Mouse (Mus musculus) midbrain, embryonic 14.5 days (tissue): Measurements from ENCODE around the gene Smim5. TPM values are rescaled to one million over a fixed set of nuclear protein-coding genes. Genes with fewer than 3 reads are reported as not detected.
A peak's percentile ranks its signal among the peaks of the same experiment; 100 is the strongest.

Experiments used
- ATAC-seq: fragments of 200-750 bp; cut with Nextera tagmentation; 2 replicates; pipeline ENCODE4 v1.8.0; 2017; ENCODE audit warnings: moderate number of reproducible peaks, moderate library complexity; ENCODE audit not compliant: low FRiP score, low TSS enrichment
- DNase-seq: peaks from one replicate; pipeline ENCODE4 v3.0.0-alpha.2; 2015
- H3K27ac ChIP-seq: fragments of 300-500 bp; sonication (generic); replicated peaks from 2 replicates; pipeline ENCODE4 v1.5.1; 2014; ENCODE audit warnings: mild to moderate bottlenecking, low read depth, low read length, moderate library complexity
- H3K27me3 ChIP-seq: fragments of 300-500 bp; sonication (generic); 2 replicates; pipeline ENCODE4 v1.6.1; 2014; ENCODE audit warnings: low read length, control low read depth, mixed read lengths; ENCODE audit not compliant: control insufficient read depth, insufficient read depth
- H3K36me3 ChIP-seq: fragments of 300-500 bp; sonication (generic); 2 replicates; pipeline ENCODE4 v1.6.1; 2014; ENCODE audit warnings: low read length, control low read depth; ENCODE audit not compliant: control insufficient read depth, insufficient read depth
- H3K4me1 ChIP-seq: fragments of 300-500 bp; sonication (generic); 2 replicates; pipeline ENCODE4 v1.6.1; 2014; ENCODE audit warnings: mild to moderate bottlenecking, antibody characterized with exemption, low read length, control low read depth; ENCODE audit not compliant: control insufficient read depth, insufficient read depth
- H3K4me2 ChIP-seq: fragments of 300-500 bp; sonication (generic); 2 replicates; pipeline ENCODE4 v1.6.1; 2014; ENCODE audit warnings: mild to moderate bottlenecking, low read length, moderate library complexity
- H3K4me3 ChIP-seq: fragments of 300-500 bp; sonication (generic); replicated peaks from 2 replicates; pipeline ENCODE4 v1.5.1; 2014; ENCODE audit warnings: low read depth, low read length
- H3K9ac ChIP-seq: fragments of 300-500 bp; sonication (generic); replicated peaks from 2 replicates; pipeline ENCODE4 v1.6.1; 2014; ENCODE audit warnings: mild to moderate bottlenecking, low read length, moderate library complexity
- H3K9me3 ChIP-seq: fragments of 300-500 bp; sonication (generic); 2 replicates; pipeline ENCODE4 v1.6.1; 2016; ENCODE audit warnings: low read length, control low read depth, mixed read lengths; ENCODE audit not compliant: control insufficient read depth
- WGBS: fragments of 180-500 bp; shearing (Covaris S2); extraction: QIAGEN DNeasy Blood & Tissue Kit; methylation state at CpG from one replicate; pipeline ENCODE4 v1.1.7; 2014; 5-methylcytosine and 5-hydroxymethylcytosine counted together
- polyA plus RNA-seq: library from polyadenylated mRNA; unstranded; fragments of >200 nt; fragmentation: Nextera tagmentation; extraction: Ambion mirVana; gene quantifications from 2 replicates; pipeline ENCODE4 v1.2.1, GENCODE M21; 2014

Gene Smim5
- polyA plus RNA-seq, 1 experiment from 2014 or later, result 1.1 TPM

DNA sequence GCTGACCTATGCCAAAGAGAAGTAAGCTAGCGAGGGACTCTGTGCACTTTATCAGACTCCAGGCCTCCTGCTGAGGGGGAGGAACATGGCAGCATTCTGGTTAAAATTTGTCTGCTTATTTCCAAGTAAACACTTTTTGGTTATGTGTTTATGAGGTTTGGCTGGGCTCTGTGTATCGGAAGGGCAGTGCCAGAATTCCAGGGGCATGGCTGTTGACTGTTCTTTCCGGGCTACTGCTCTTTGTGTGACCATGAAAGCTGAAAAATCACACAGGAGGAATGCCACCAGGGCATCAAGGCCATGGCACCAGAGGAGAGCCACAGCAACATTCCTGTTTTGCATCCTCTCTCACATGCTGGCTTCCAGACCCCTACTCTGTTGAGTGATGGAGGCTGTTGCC, 6.3 kb downstream of the Smim5 start:
- 61% methylated on average over 3 of the region's 3 CpGs for WGBS
- no peak for DNase-seq
- Histone ChIP-seq H3K4me3 (no peak overlapping the region), H3K4me1 (no peaks in the 10 kb centered on the region), H3K4me2 (no peak overlapping the region), H3K27me3 (no peaks in the 10 kb centered on the region), H3K27ac (no peak overlapping the region), H3K9ac (no peak overlapping the region; the same call in 1 of the 2 replicates), H3K9me3 (no peaks in the 10 kb centered on the region), H3K36me3 (peaks cover 13% of the 10 kb centered on the region; the same call in 1 of the 2 replicates)
- no peak for ATAC-seq

DNA sequence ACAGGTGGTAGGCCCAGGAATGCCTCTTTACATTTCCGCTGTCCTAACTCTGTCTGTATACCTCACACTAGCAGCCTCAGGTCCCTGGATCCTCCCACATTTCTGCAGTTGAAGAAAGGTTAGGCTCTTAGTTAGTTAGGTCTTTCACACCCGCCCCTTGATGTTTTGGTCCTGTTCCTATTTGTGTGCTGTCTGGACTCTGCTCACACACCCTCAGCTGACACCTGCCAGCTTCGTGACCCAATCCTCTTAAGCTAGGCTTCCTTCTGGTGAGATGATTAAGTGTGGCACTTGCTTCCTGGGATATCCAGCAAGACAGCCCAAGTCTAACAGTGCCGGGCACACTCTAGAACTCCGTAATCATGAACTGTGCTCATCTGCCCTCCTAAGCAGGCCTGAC, 6.8 kb downstream of the Smim5 start:
- Histone ChIP-seq H3K27me3 (no peaks in the 10 kb centered on the region), H3K4me2 (no peak overlapping the region), H3K27ac (no peak overlapping the region), H3K36me3 (peaks cover 16% of the 10 kb centered on the region; the same call in 1 of the 2 replicates), H3K9me3 (no peaks in the 10 kb centered on the region), H3K4me3 (no peak overlapping the region), H3K9ac (no peak overlapping the region), H3K4me1 (no peaks in the 10 kb centered on the region)
- DNase-seq, result no peak
- ATAC-seq, result no peak
- WGBS, result 87% methylated on average over 5 of the region's 5 CpGs

DNA sequence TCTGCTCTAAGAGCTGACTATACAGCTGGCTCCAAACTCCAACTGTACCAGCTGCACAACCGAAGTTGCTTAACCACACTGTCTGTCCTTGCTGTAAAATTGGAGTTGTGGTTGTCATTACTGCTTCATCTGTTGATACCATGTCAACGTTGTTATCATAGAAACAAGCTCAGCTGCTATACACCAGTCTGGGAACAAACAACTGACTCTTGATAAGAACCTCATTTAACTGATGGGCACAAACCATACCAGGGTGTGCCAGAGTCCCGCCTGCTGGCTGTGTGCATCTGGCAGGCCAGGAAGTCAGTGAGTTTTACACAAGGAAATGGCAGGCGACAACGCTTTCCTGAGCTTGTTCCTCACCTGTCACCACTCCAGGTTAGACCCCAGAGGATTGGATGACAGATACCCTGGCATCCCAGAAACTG, 11.4 kb downstream of the Smim5 start:
- H3K9me3 ChIP-seq, result no peaks in the 10 kb centered on the region
- H3K27me3 ChIP-seq, result no peaks in the 10 kb centered on the region
- H3K27ac ChIP-seq, result no peak overlapping the region
- no peak overlapping the region for H3K9ac ChIP-seq
- ATAC-seq (no peak), DNase-seq (no peak)
- 96% methylated on average over 5 of the region's 5 CpGs for WGBS
- no peak overlapping the region for H3K4me2 ChIP-seq
- peaks cover 35% of the 10 kb centered on the region for H3K36me3 ChIP-seq
- no peaks in the 10 kb centered on the region for H3K4me1 ChIP-seq
- H3K4me3 ChIP-seq, result no peak overlapping the region

DNA sequence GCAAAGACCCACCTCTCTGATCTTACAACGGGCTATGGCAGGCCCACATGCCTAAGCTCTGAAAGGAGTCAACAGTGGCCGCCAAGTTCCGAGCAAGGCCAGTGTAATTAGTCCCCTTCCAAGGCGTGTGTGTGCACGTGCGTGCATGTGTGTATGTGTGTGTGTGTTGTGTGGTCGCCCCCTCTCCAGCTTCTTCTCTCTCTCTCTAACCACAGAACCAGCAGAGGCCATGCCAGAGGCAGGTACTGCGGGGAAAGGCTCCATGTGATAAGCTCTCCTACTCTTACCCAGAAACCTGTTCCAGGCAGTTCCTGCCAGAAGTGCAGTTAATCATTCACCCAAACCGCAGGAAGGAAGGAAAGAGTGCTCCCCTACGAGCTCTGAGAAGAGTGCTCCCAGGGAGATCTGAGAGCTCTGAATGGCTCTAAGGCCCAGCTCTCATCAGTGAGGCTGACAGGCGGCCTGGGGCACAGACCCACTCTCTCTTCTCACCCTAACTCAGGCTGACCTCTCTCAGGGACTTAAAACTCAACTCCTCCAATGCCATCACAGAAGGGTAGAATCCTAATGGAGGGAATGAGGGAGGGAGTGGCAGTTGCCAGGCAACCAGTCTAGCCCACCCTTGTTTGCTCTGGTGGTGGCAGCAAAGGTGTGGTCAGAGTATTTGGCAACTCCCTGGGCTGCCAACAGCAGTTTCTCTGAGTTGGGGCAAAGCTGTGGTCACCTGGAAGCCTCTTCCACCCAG, 12.0 kb downstream of the Smim5 start, which contains the start of gene Smim6:
Smim6 (plus strand) TSS at position 386 of the 745 bp plus-strand sequence.
- H3K9ac ChIP-seq, result no peak within 1 kb of the TSS
- ATAC-seq (no peak), DNase-seq (no peak)
- no peaks in the 10 kb centered on the region for H3K9me3 ChIP-seq
- H3K4me2 ChIP-seq, result no peak within 1 kb of the TSS
- H3K4me1 ChIP-seq, result no peaks in the 10 kb centered on the region
- H3K27me3 ChIP-seq, result no peaks in the 10 kb centered on the region
- H3K36me3 ChIP-seq, result peaks cover 42% of the 10 kb centered on the region
- H3K27ac ChIP-seq, result no peak within 1 kb of the TSS
- 90% methylated on average over 11 of the region's 11 CpGs for WGBS
- no peak within 1 kb of the TSS for H3K4me3 ChIP-seq

DNA sequence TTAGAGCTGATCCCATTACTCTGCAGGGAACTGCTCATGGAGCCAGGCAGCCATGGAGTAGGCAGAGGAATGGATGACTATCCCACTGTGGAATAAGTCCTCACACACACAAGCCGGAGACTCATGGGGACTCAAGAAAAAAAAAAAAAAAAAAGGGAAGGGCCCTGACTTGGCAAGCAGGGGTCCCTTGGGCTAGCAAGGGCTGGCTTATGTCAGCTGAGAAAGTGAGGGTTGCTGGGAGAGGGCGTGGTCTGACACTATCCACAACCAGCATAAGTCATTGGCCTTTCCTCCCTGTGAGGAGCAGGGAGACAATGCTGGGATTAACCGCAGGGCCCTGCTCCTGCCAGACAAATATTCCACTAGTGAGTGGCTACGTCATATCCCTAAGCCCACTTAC, 16.8 kb downstream of the Smim5 start:
- ATAC-seq (no peak), DNase-seq (no peak)
- no peak overlapping the region for H3K4me3 ChIP-seq
- no peak overlapping the region for H3K27ac ChIP-seq
- H3K4me2 ChIP-seq, result no peak overlapping the region
- no peaks in the 10 kb centered on the region for H3K9me3 ChIP-seq
- H3K9ac ChIP-seq, result no peak overlapping the region
- no peaks in the 10 kb centered on the region for H3K27me3 ChIP-seq
- WGBS, result 89% methylated on average over 4 of the region's 4 CpGs
- peaks cover 40% of the 10 kb centered on the region for H3K36me3 ChIP-seq
- no peaks in the 10 kb centered on the region for H3K4me1 ChIP-seq

DNA sequence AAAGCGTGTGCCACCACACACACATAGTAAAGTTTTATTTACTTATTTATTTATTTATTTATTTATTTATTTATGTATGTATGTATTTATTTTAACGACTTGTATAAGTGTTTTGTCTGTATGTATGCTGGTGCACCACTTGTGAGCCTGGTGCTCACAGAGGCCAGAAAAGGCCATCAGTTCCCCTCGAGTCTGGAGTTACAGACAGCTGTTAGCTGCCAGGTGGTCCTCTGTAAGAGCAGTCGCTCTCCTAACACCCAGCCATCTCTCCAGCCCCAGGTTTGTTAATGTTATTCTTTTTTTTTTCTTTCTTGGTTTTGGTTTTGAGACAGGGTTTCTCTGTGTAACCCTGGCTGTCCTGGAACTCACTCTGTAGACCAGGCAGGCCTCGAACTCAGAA, 18.9 kb downstream of the Smim5 start:
- Histone ChIP-seq H3K4me1 (no peaks in the 10 kb centered on the region), H3K27ac (no peak overlapping the region), H3K9ac (no peak overlapping the region), H3K9me3 (no peaks in the 10 kb centered on the region), H3K36me3 (peaks cover 43% of the 10 kb centered on the region), H3K4me2 (no peak overlapping the region), H3K27me3 (no peaks in the 10 kb centered on the region), H3K4me3 (no peak overlapping the region)
- 91% methylated on average over 5 of the region's 5 CpGs for WGBS
- ATAC-seq (no peak), DNase-seq (no peak)

DNA sequence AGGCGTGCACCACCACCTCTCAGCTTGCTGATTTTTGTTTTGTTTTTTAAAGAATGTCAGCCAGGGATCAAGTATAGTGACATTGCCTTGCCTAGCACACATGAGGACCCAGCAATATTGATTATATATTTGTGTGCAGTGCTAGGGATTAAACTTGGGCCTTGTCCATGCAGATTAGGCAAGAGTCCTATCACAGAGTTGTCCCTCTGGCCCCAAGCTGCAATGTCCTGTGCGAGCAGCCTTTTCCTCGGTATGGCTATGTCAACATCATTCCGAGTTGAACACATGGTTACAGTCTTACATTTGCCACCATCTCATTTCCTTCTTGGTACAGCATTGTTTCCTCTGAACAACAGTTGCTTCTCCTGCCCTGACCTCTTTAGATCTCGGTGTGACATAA, 19.3 kb downstream of the Smim5 start:
- Histone ChIP-seq H3K36me3 (peaks cover 43% of the 10 kb centered on the region), H3K4me1 (no peaks in the 10 kb centered on the region), H3K9ac (no peak overlapping the region), H3K27me3 (no peaks in the 10 kb centered on the region), H3K9me3 (no peaks in the 10 kb centered on the region), H3K27ac (no peak overlapping the region), H3K4me2 (no peak overlapping the region), H3K4me3 (no peak overlapping the region)
- no peak for ATAC-seq
- no peak for DNase-seq
- 92% methylated on average over 5 of the region's 5 CpGs for WGBS

DNA sequence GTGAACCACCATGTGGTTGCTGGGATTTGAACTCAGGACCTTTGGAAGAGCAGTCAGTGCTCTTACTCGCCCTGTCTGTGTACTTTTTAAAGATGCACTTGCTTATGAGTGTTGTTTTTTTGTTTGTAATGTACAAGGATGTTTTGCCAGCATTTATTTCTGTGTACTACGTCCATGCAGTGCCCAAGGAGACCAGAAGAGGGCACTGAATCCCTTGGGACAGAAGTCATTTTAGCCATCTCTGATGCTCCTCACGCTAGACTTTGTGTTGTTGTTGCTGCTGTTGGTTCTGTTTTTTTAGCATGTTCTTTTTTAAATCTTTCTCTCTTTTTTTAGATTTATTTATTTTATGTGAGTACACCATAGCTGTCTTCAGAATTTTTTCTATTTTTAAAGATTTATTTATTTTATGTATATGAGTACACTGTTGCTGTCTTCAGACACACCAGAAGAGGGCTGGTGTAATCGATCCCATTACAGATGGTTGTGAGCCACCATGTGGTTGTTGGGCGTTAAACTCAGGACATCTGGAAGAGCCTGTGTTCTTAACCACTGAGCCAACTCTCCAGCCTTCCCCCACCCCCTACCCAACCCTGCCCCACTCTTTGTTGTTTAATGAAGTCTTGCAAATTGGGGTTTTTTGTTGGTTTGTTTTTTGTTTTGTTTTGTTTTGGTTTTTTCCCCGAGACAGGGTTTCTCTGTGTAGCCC, 20.5 kb downstream of the Smim5 start:
- H3K9me3 ChIP-seq, result no peaks in the 10 kb centered on the region
- H3K36me3 ChIP-seq, result peaks cover 50% of the 10 kb centered on the region
- no peaks in the 10 kb centered on the region for H3K27me3 ChIP-seq
- no peak overlapping the region for H3K27ac ChIP-seq
- peak; percentile 76 for DNase-seq
- no peak overlapping the region for H3K4me3 ChIP-seq
- H3K4me1 ChIP-seq, result no peaks in the 10 kb centered on the region
- H3K4me2 ChIP-seq, result no peak overlapping the region
- WGBS, result 49% methylated on average over 6 of the region's 6 CpGs
- no peak overlapping the region for H3K9ac ChIP-seq
- no peak for ATAC-seq

DNA sequence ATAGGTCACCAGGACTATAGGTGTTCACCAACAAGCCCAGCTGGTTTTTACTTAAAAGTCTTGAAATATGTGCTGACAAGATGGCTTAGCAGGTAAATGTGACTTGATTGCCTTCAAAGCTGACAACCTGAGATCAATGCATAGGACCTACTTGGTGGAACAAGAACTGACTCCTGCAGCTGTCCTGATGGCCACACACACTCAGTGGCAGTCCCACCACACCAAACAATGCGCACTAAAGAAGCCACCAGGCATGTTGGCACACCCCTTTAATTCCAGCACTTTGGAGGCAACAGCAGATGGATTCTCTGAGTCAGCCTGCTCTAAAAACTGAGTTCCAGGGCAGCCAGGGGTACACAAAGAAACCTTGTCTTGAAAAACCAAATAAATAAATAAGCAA, 22.2 kb downstream of the Smim5 start:
- H3K27ac ChIP-seq, result no peak overlapping the region
- H3K4me3 ChIP-seq, result no peak overlapping the region
- H3K36me3 ChIP-seq, result peaks cover 39% of the 10 kb centered on the region
- ATAC-seq (no peak), DNase-seq (no peak)
- no peaks in the 10 kb centered on the region for H3K9me3 ChIP-seq
- H3K27me3 ChIP-seq, result no peaks in the 10 kb centered on the region
- WGBS, result 100% methylated on average over 1 of the region's 1 CpGs
- no peak overlapping the region for H3K9ac ChIP-seq
- H3K4me1 ChIP-seq, result no peaks in the 10 kb centered on the region
- H3K4me2 ChIP-seq, result no peak overlapping the region
